Mouse (Mus musculus) thymus, adult 2 months (tissue): ENCODE results near the gene Plcb2. TPM values are rescaled to one million over a fixed set of nuclear protein-coding genes. Genes with fewer than 3 reads are reported as not detected.

Experiments used
- DNase-seq: peaks from one replicate; pipeline ENCODE4 v3.0.0; 2021
- H3K27ac ChIP-seq: fragments of 200-500 bp; 2 replicates; pipeline ENCODE4 v1.5.1; 2012; ENCODE audit warnings: low read length, control low read depth; ENCODE audit not compliant: control insufficient read depth, insufficient read depth
- H3K27me3 ChIP-seq: fragments of 200-500 bp; 2 replicates; pipeline ENCODE4 v1.6.1; 2012; ENCODE audit warnings: mild to moderate bottlenecking, low read length, moderate library complexity, mixed read lengths; ENCODE audit not compliant: control insufficient read depth, insufficient read depth
- H3K36me3 ChIP-seq: fragments of 200-500 bp; 2 replicates; pipeline ENCODE4 v1.6.1; 2012; ENCODE audit warnings: mild to moderate bottlenecking, low read length, moderate library complexity; ENCODE audit not compliant: control insufficient read depth, insufficient read depth
- H3K4me1 ChIP-seq: fragments of 200-500 bp; replicated peaks from 2 replicates; pipeline ENCODE4 v1.6.1; 2012; ENCODE audit warnings: low read length; ENCODE audit not compliant: control insufficient read depth, insufficient read depth
- H3K4me3 ChIP-seq: fragments of 200-500 bp; 2 replicates; pipeline ENCODE4 v1.5.1; 2012; ENCODE audit warnings: mild to moderate bottlenecking, low read length, control low read depth, moderate library complexity; ENCODE audit not compliant: control insufficient read depth, insufficient read depth
- CTCF ChIP-seq: fragments of 200-500 bp; IDR thresholded peaks from 2 replicates; pipeline ENCODE4 v1.5.1; 2012; ENCODE audit warnings: mild to moderate bottlenecking, control low read depth, low read length, moderate library complexity, borderline replicate concordance; ENCODE audit not compliant: control insufficient read depth, poor library complexity, insufficient read depth; ENCODE audit errors: extremely low read depth
- POLR2A ChIP-seq: fragments of 200-500 bp; IDR thresholded peaks from 2 replicates; pipeline ENCODE4 v1.6.1; 2012; ENCODE audit warnings: mild to moderate bottlenecking, low read length, control low read depth, moderate library complexity; ENCODE audit not compliant: control insufficient read depth, poor library complexity, insufficient read depth; ENCODE audit errors: extremely low read depth
- WGBS: fragments of 180-500 bp; shearing (Covaris S2); methylation state at CpG from one replicate; pipeline ENCODE4 v1.1.7; 2018; 5-methylcytosine and 5-hydroxymethylcytosine counted together
- polyA plus RNA-seq: library from polyadenylated mRNA; depleted of rRNA; stranded (reverse); fragments of >200 nt; gene quantifications from 2 replicates; pipeline ENCODE4 v1.2.3, GENCODE M21; 2012

The Plcb2 gene
- polyA plus RNA-seq, 1 experiment = 94.4 TPM

GRCm38 (mm10) chr2:118766041-118767033 lies 38.1 kb upstream of the Plcb2 start:
- Histone ChIP-seq H3K36me3 (no peaks in the 10 kb centered on the region), H3K4me3 (no peak overlapping the region), H3K27ac (no peak overlapping the region), H3K27me3 (no peaks in the 10 kb centered on the region), H3K4me1 (peaks cover 33% of the 10 kb centered on the region)
- no peak for TF ChIP-seq CTCF
- TF ChIP-seq POLR2A = no peak
- no peak for DNase-seq
- WGBS = 49% methylated on average over 10 of the region's 10 CpGs

GRCm38 (mm10) chr2:118764875-118765274 lies 36.6 kb upstream of the Plcb2 start:
- WGBS = 91% methylated on average over 5 of the region's 5 CpGs
- no peaks in the 10 kb centered on the region for H3K36me3 ChIP-seq
- no peak for DNase-seq
- no peaks in the 10 kb centered on the region for H3K27me3 ChIP-seq
- H3K4me1 ChIP-seq = peaks cover 33% of the 10 kb centered on the region
- H3K27ac ChIP-seq = no peak overlapping the region
- TF ChIP-seq POLR2A (no peak), CTCF (no peak)
- no peak overlapping the region for H3K4me3 ChIP-seq

DNA sequence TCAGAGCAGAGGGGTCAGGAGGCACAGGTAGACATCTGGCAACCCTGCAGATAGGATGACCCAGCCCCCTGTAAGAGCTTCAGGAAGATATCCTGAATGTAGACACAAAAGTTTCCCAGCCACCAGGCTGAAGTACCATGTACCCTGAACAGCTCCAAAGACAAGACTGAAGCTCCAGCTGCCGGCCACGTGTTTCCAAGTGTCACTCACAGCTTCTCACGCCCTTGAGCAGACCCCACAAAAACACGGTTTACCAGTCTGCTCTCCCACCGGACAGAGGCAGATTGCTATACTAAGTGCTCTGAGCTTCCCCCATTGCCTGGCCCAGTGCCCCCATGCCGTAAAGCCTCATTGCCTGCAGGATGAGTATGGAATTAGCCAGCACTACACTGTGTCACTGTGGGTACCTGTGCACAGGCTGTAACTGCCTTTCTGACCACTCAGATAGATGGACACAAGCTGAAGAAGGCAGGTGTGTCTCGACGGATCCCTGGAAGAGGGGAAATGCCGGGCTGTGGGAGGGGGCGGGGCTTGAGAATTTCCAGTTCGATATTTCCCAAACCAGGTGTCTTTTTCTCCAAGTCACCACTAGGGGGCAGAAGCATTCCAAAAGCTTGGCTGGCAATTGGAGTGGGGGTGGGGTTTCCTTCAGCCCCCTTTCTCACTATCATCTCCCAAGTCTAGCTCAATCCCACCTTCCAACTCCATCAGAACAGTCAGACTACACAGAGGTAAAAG lies 36.0 kb upstream of the Plcb2 start:
- Histone ChIP-seq H3K4me1 (peaks cover 35% of the 10 kb centered on the region), H3K36me3 (no peaks in the 10 kb centered on the region), H3K27ac (no peak overlapping the region), H3K4me3 (no peak overlapping the region), H3K27me3 (no peaks in the 10 kb centered on the region)
- TF ChIP-seq POLR2A (no peak), CTCF (peak; percentile 68; the same call in 1 of the 2 replicates)
- peak; percentile 58 for DNase-seq
- 50% methylated on average over 11 of the region's 11 CpGs for WGBS

DNA sequence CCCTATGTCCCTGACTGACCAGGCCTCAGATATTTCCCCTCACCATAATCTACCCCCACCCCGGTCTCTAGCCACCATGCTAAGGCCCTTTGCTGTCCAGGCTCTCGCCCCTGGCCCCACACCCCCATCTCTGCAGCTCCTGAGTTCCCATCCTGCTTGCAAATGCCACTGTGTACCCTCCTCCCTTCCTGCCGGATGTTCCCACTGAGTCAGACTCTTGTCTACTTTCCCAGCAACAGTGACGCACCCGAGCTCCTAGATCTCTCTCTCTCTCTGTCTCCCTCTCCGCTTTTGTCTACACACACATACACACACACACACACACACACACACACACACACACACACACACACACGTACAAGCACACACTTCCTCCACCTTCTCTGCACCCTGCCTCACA lies 35.2 kb upstream of the Plcb2 start:
- Histone ChIP-seq H3K4me3 (no peak overlapping the region), H3K4me1 (peaks cover 35% of the 10 kb centered on the region), H3K27me3 (no peaks in the 10 kb centered on the region), H3K36me3 (no peaks in the 10 kb centered on the region), H3K27ac (no peak overlapping the region)
- DNase-seq = no peak
- TF ChIP-seq POLR2A = no peak
- no peak for TF ChIP-seq CTCF
- WGBS = 83% methylated on average over 7 of the region's 7 CpGs

DNA sequence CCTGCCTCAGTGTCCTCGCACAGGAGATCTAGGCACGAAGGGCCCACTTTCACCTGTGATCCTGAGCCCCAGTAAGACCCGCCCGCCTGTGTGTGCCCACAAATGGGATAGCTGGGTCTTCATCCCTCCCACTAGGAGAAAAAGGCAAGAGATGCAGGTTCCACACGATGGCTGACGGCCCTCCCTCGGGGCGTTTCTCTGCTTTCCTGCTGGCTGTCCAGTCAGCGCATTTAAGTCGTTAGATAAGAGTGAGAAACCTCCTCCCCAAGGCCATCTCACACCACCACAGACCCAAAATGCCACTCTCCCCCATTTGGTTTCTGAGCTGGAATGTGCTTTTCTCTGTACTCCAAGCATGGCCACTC lies 34.5 kb upstream of the Plcb2 start:
- Histone ChIP-seq H3K4me3 (no peak overlapping the region), H3K4me1 (peaks cover 35% of the 10 kb centered on the region), H3K27me3 (no peaks in the 10 kb centered on the region), H3K27ac (no peak overlapping the region), H3K36me3 (no peaks in the 10 kb centered on the region)
- 38% methylated on average over 10 of the region's 10 CpGs for WGBS
- TF ChIP-seq CTCF (no peak), POLR2A (no peak)
- DNase-seq = no peak
